Mouse (Mus musculus) liver, embryonic 16.5 days (tissue): ENCODE data around the gene Nfe2l1. TPM values are rescaled to one million over a fixed set of nuclear protein-coding genes. Genes with fewer than 3 reads are reported as not detected.
"Not testable (repeated sequence)": the region's sequence is repeated elsewhere in the genome, so short reads cannot be mapped to it uniquely, and the experiment has no call there.

Experiments
- ATAC-seq: fragments of 200-750 bp; cut with Nextera tagmentation; 2 replicates; pipeline ENCODE4 v1.8.0; 2017; ENCODE audit warnings: low read depth, mild to moderate bottlenecking, moderate number of reproducible peaks, moderate library complexity
- H3K27ac ChIP-seq: fragments of 300-500 bp; sonication (generic); 2 replicates; pipeline ENCODE4 v1.5.1; 2014; ENCODE audit warnings: mild to moderate bottlenecking, low read length
- H3K27me3 ChIP-seq: fragments of 300-500 bp; sonication (generic); 2 replicates; pipeline ENCODE4 v1.6.1; 2014; ENCODE audit warnings: low read depth, low read length, mixed read lengths; ENCODE audit not compliant: control insufficient read depth, insufficient read depth
- H3K36me3 ChIP-seq: fragments of 300-500 bp; sonication (generic); 2 replicates; pipeline ENCODE4 v1.6.1; 2014; ENCODE audit warnings: mild to moderate bottlenecking; ENCODE audit not compliant: control insufficient read depth, insufficient read depth
- H3K4me1 ChIP-seq: fragments of 300-500 bp; sonication (generic); 2 replicates; pipeline ENCODE4 v1.6.1; 2014; ENCODE audit warnings: low read depth, low read length, mixed read lengths; ENCODE audit not compliant: control insufficient read depth
- H3K4me2 ChIP-seq: fragments of 300-500 bp; sonication (generic); 2 replicates; pipeline ENCODE4 v1.6.1; 2014; ENCODE audit warnings: low read depth, low read length, mixed read lengths
- H3K4me3 ChIP-seq: fragments of 300-500 bp; sonication (generic); 2 replicates; pipeline ENCODE4 v1.5.1; 2014; ENCODE audit warnings: low read depth, mild to moderate bottlenecking, low read length
- H3K9ac ChIP-seq: fragments of 300-500 bp; sonication (generic); 2 replicates; pipeline ENCODE4 v1.6.1; 2014; ENCODE audit warnings: low read depth, low read length
- H3K9me3 ChIP-seq: fragments of 300-500 bp; sonication (generic); replicated peaks from 2 replicates; pipeline ENCODE4 v1.6.1; 2016; ENCODE audit warnings: low read length; ENCODE audit not compliant: control insufficient read depth
- WGBS: fragments of 180-500 bp; shearing (Covaris S2); extraction: QIAGEN DNeasy Blood & Tissue Kit; methylation state at CpG from one replicate; pipeline ENCODE4 v1.1.7; 2014; ENCODE audit not compliant: insufficient replicate concordance; 5-methylcytosine and 5-hydroxymethylcytosine counted together
- polyA plus RNA-seq: library from polyadenylated mRNA; unstranded; fragments of >200 nt; fragmentation: Nextera tagmentation; extraction: Ambion mirVana; gene quantifications from 2 replicates; pipeline ENCODE4 v1.2.1, GENCODE M21; 2015

Gene Nfe2l1
- polyA plus RNA-seq, 1 experiment from 2014 or later, result 20.1 TPM

- no peak overlapping the region for H3K4me2 ChIP-seq
- no peak overlapping the region for H3K4me3 ChIP-seq
- H3K27ac ChIP-seq, result no peak overlapping the region
- H3K9me3 ChIP-seq, result no peaks in the 10 kb centered on the region
- ATAC-seq, result no peak
- peaks cover 51% of the 10 kb centered on the region for H3K36me3 ChIP-seq
- no peak overlapping the region for H3K9ac ChIP-seq
- H3K4me1 ChIP-seq, result peaks cover 10% of the 10 kb centered on the region
- 82% methylated on average over 8 of the region's 8 CpGs for WGBS
- no peaks in the 10 kb centered on the region for H3K27me3 ChIP-seq
Measured at GRCm38 (mm10) chr11:96818128-96818710, 11.5 kb downstream of the Nfe2l1 start.

- peaks cover 51% of the 10 kb centered on the region for H3K36me3 ChIP-seq
- WGBS, result 89% methylated on average over 5 of the region's 5 CpGs
- H3K27me3 ChIP-seq, result no peaks in the 10 kb centered on the region
- H3K4me3 ChIP-seq, result no peak overlapping the region
- no peak for ATAC-seq
- no peak overlapping the region for H3K4me2 ChIP-seq
- H3K9me3 ChIP-seq, result no peaks in the 10 kb centered on the region
- H3K4me1 ChIP-seq, result no peaks in the 10 kb centered on the region
- H3K27ac ChIP-seq, result no peak overlapping the region
- H3K9ac ChIP-seq, result no peak overlapping the region
Measured at GRCm38 (mm10) chr11:96816979-96817378, 12.8 kb downstream of the Nfe2l1 start.

- H3K9me3 ChIP-seq, result no peaks in the 10 kb centered on the region
- no peaks in the 10 kb centered on the region for H3K27me3 ChIP-seq
- H3K4me1 ChIP-seq, result no peaks in the 10 kb centered on the region
- H3K4me3 ChIP-seq, result no peak overlapping the region
- H3K9ac ChIP-seq, result no peak overlapping the region
- no peak overlapping the region for H3K27ac ChIP-seq
- WGBS, result 85% methylated on average over 1 of the region's 1 CpGs
- no peak overlapping the region for H3K4me2 ChIP-seq
- no peak for ATAC-seq
- H3K36me3 ChIP-seq, result peaks cover 46% of the 10 kb centered on the region
Measured at GRCm38 (mm10) chr11:96816494-96816893, 13.3 kb downstream of the Nfe2l1 start.

- H3K36me3 ChIP-seq, result peaks cover 40% of the 10 kb centered on the region
- H3K9me3 ChIP-seq, result no peaks in the 10 kb centered on the region
- H3K4me2 ChIP-seq, result no peak overlapping the region
- no peak overlapping the region for H3K27ac ChIP-seq
- no peak overlapping the region for H3K9ac ChIP-seq
- ATAC-seq, result no peak
- no peaks in the 10 kb centered on the region for H3K4me1 ChIP-seq
- no peak overlapping the region for H3K4me3 ChIP-seq
- H3K27me3 ChIP-seq, result no peaks in the 10 kb centered on the region
- WGBS, result 87% methylated on average over 2 of the region's 2 CpGs
Measured at GRCm38 (mm10) chr11:96815895-96816294, 13.9 kb downstream of the Nfe2l1 start.

- no peaks in the 10 kb centered on the region for H3K27me3 ChIP-seq
- no peak overlapping the region for H3K4me3 ChIP-seq
- no peak overlapping the region for H3K4me2 ChIP-seq
- H3K27ac ChIP-seq, result no peak overlapping the region
- H3K9me3 ChIP-seq, result no peaks in the 10 kb centered on the region
- peaks cover 34% of the 10 kb centered on the region for H3K36me3 ChIP-seq
- WGBS, result 73% methylated on average over 2 of the region's 2 CpGs
- ATAC-seq, result no peak
- H3K4me1 ChIP-seq, result no peaks in the 10 kb centered on the region
- no peak overlapping the region for H3K9ac ChIP-seq
Measured at GRCm38 (mm10) chr11:96814443-96814842, 15.3 kb downstream of the Nfe2l1 start.

- Histone ChIP-seq H3K27ac (no peak overlapping the region), H3K4me3 (no peak overlapping the region), H3K27me3 (no peaks in the 10 kb centered on the region), H3K9me3 (no peaks in the 10 kb centered on the region), H3K4me2 (no peak overlapping the region), H3K4me1 (no peaks in the 10 kb centered on the region), H3K36me3 (peaks cover 34% of the 10 kb centered on the region), H3K9ac (no peak overlapping the region)
- ATAC-seq, result no peak
- 83% methylated on average over 5 of the region's 5 CpGs for WGBS
Measured at GRCm38 (mm10) chr11:96813920-96814319, 15.8 kb downstream of the Nfe2l1 start.

- no peak for ATAC-seq
- Histone ChIP-seq H3K27ac (no peak overlapping the region), H3K4me2 (no peak overlapping the region), H3K27me3 (no peaks in the 10 kb centered on the region), H3K36me3 (peaks cover 37% of the 10 kb centered on the region), H3K4me3 (no peak overlapping the region), H3K9me3 (no peaks in the 10 kb centered on the region), H3K9ac (no peak overlapping the region), H3K4me1 (no peaks in the 10 kb centered on the region)
- 81% methylated on average over 4 of the region's 4 CpGs for WGBS
Measured at GRCm38 (mm10) chr11:96813455-96813854, 16.3 kb downstream of the Nfe2l1 start.

GRCm38 (mm10) chr11:96811188-96811587 lies 18.6 kb downstream of the Nfe2l1 start:
- ATAC-seq, result not testable (repeated sequence)
- 82% methylated on average over 1 of the region's 1 CpGs for WGBS
- peaks cover 30% of the 10 kb centered on the region for H3K36me3 ChIP-seq

GRCm38 (mm10) chr11:96809562-96810235 lies 20.1 kb downstream of the Nfe2l1 start:
- ATAC-seq, result no peak
- 87% methylated on average over 6 of the region's 6 CpGs for WGBS
- Histone ChIP-seq H3K4me1 (no peaks in the 10 kb centered on the region), H3K9me3 (no peaks in the 10 kb centered on the region), H3K4me2 (no peak overlapping the region), H3K36me3 (peaks cover 28% of the 10 kb centered on the region), H3K27me3 (no peaks in the 10 kb centered on the region), H3K27ac (no peak overlapping the region), H3K9ac (no peak overlapping the region), H3K4me3 (no peak overlapping the region)

More at GRCm38 (mm10) chr11:96811188-96811587, 18.6 kb downstream of the Nfe2l1 start:
- not testable (repeated sequence) for H3K4me2 ChIP-seq, H3K27me3 ChIP-seq, H3K9ac ChIP-seq, H3K9me3 ChIP-seq, H3K4me1 ChIP-seq, H3K4me3 ChIP-seq, H3K27ac ChIP-seq
